Comparison of ENCODE assay signal across 7 mouse cellular contexts in genomic region chr2:153090551-153091165, GRCm38 (mm10). TPM values are rescaled to one million over a fixed set of nuclear protein-coding genes. Genes with fewer than 3 reads are reported as not detected.
DNase-seq lines count a peak whose midpoint lies in the region; ATAC-seq and TF ChIP-seq lines count a peak whose summit lies in the region.

No protein-coding gene starts in this region.

- peak; percentile 10 for DNase-seq in thymus, adult 2 months
- no peak for DNase-seq in thymus, postnatal 25 days
- DNase-seq in heart, adult 8-10 months (ENCODE audit: low spot score), result peak; percentile 45
- peak; percentile 85 for DNase-seq in lung, postnatal 25 days (ENCODE audit: low spot score)
- DNase-seq in left cerebral cortex, postnatal 36 days (ENCODE audit: low spot score in 2 of 2), result no peak

- intact Hi-C loops in left cerebral cortex, postnatal 36 days (cut with DNase I), result no loop called here

- no peak for TF ChIP-seq POLR2A in thymus, adult 2 months (IDR thresholded peaks at IDR 0.05; ENCODE audit: control insufficient read depth, extremely low read depth, insufficient read depth, low read length, poor library complexity)

- H3K9ac ChIP-seq in forebrain, embryonic 12.5 days, result no peak overlapping the region

- H3K27me3 ChIP-seq in thymus, adult 2 months (ENCODE audit: control insufficient read depth, insufficient read depth, low read length), result no peaks in the 10 kb centered on the region
- H3K27me3 ChIP-seq in forebrain, embryonic 12.5 days, result no peaks in the 10 kb centered on the region

- ATAC-seq in erythroid progenitor cell, adult 5-6 weeks (replicated peaks; ENCODE audit: low FRiP score, poor library complexity, severe bottlenecking), result no peak
- ATAC-seq in forebrain, embryonic 12.5 days (ENCODE audit: low FRiP score), result no peak

- H3K36me3 ChIP-seq in thymus, adult 2 months (ENCODE audit: control insufficient read depth, insufficient read depth, low read length), result no peaks in the 10 kb centered on the region
- H3K36me3 ChIP-seq in forebrain, embryonic 12.5 days (replicated peaks), result no peaks in the 10 kb centered on the region

- no peaks in the 10 kb centered on the region for H3K9me3 ChIP-seq in forebrain, embryonic 12.5 days

- 13% methylated on average over 10 of the region's 10 CpGs for WGBS in thymus, adult 2 months
- 41% methylated on average over 10 of the region's 10 CpGs for WGBS in forebrain, embryonic 12.5 days

- H3K27ac ChIP-seq in thymus, adult 2 months (ENCODE audit: control insufficient read depth, insufficient read depth, low read length), result no peak overlapping the region; the same call in 1 of the 2 replicates
- H3K27ac ChIP-seq in forebrain, embryonic 12.5 days, result no peak overlapping the region

- peaks cover 6% of the 10 kb centered on the region; the same call in 1 of the 2 replicates for H3K4me1 ChIP-seq in thymus, adult 2 months (replicated peaks; ENCODE audit: control insufficient read depth, insufficient read depth, low read length)
- no peaks in the 10 kb centered on the region for H3K4me1 ChIP-seq in forebrain, embryonic 12.5 days

- no peak overlapping the region for H3K4me3 ChIP-seq in thymus, adult 2 months (ENCODE audit: control insufficient read depth, insufficient read depth, low read length)
- no peak overlapping the region for H3K4me3 ChIP-seq in forebrain, embryonic 12.5 days (replicated peaks)

- TF ChIP-seq CTCF in thymus, adult 2 months (IDR thresholded peaks at IDR 0.05; ENCODE audit: borderline replicate concordance, control insufficient read depth, extremely low read depth, insufficient read depth, low read length, poor library complexity), result no peak

- H3K4me2 ChIP-seq in forebrain, embryonic 12.5 days, result no peak overlapping the region

RNA-seq across cellular contexts. Expression of gene Hck, which starts 17.6 kb away (rescaled TPM):
- polyA plus RNA-seq in thymus, adult 2 months (2012; rRNA removed), result 14.6 and 22.1 TPM in 2 replicates
- 1 to 10 TPM in 2 of 4 experiments, under 1 TPM in 2; 0.72 to 1.2 (median 0.95) TPM for total RNA-seq in heart, adult 8-10 months (2022)
- total RNA-seq in erythroid progenitor cell, adult 5-6 weeks (2015; ENCODE audit: low replicate concordance), result 35.7 and 36.5 TPM in 2 replicates
- 19.4 and 38.2 TPM in 2 replicates for total RNA-seq in erythroid progenitor cell, adult 5-6 weeks (2017; ENCODE audit: low replicate concordance)
- 1.3 and 1.5 TPM in 2 replicates for polyA plus RNA-seq in forebrain, embryonic 12.5 days (2016; fragmentation: Nextera tagmentation; extraction: Ambion mirVana)
- total RNA-seq in left cerebral cortex, postnatal 36 days (2021), result 1 to 10 TPM; 2.1 to 2.4 TPM

RNA-seq across cellular contexts. Expression of gene Ccm2l, which starts 24.9 kb away (rescaled TPM):
- polyA plus RNA-seq in thymus, adult 2 months (2012; rRNA removed), result 4.9 and 9.2 TPM in 2 replicates
- 10 to 100 TPM; 12.9 to 21.5 (median 13.8) TPM for total RNA-seq in heart, adult 8-10 months (2022)
- 0.72 TPM in 1 of 2 replicates, not detected in the other for total RNA-seq in erythroid progenitor cell, adult 5-6 weeks (2015; ENCODE audit: low replicate concordance)
- total RNA-seq in erythroid progenitor cell, adult 5-6 weeks (2017; ENCODE audit: low replicate concordance), result not detected in 2 replicates
- polyA plus RNA-seq in forebrain, embryonic 12.5 days (2016; fragmentation: Nextera tagmentation; extraction: Ambion mirVana), result 1.4 and 1.7 TPM in 2 replicates
- total RNA-seq in left cerebral cortex, postnatal 36 days (2021), result 1 to 10 TPM; 4.0 to 5.8 TPM

RNA-seq across cellular contexts. Expression of gene Xkr7, which starts 59.0 kb away (rescaled TPM):
- 0.06 and 0.16 TPM in 2 replicates for polyA plus RNA-seq in thymus, adult 2 months (2012; rRNA removed)
- total RNA-seq in heart, adult 8-10 months (2022), result not detected
- total RNA-seq in erythroid progenitor cell, adult 5-6 weeks (2015; ENCODE audit: low replicate concordance), result not detected in 2 replicates
- total RNA-seq in erythroid progenitor cell, adult 5-6 weeks (2017; ENCODE audit: low replicate concordance), result not detected in 2 replicates
- 0.95 and 1.2 TPM in 2 replicates for polyA plus RNA-seq in forebrain, embryonic 12.5 days (2016; fragmentation: Nextera tagmentation; extraction: Ambion mirVana)
- 1 to 10 TPM; 5.2 to 7.0 TPM for total RNA-seq in left cerebral cortex, postnatal 36 days (2021)

Comparison
In these comparisons a context has a peak if more than half of its experiments do, and no peak if none do; other contexts are left out.
1. DNase-seq: peak in thymus, adult 2 months (single experiment), heart, adult 8-10 months (single experiment) and lung, postnatal 25 days (single experiment); none in thymus, postnatal 25 days (single experiment) and left cerebral cortex, postnatal 36 days (0 of 2).
2. RNA of gene Hck, which starts 17.6 kb away (total RNA-seq): 19.4 to 38.2 TPM in erythroid progenitor cell, adult 5-6 weeks; 2.1 to 2.4 TPM in left cerebral cortex, postnatal 36 days and 0.72 to 1.2 TPM in heart, adult 8-10 months; every median in the first group is over 4 times any median in the second.
3. RNA of gene Xkr7, which starts 59.0 kb away (total RNA-seq): 5.2 to 7.0 TPM in left cerebral cortex, postnatal 36 days; not detected in heart, adult 8-10 months and not detected in erythroid progenitor cell, adult 5-6 weeks; every median in the first group is over 4 times any median in the second.